Mouse (Mus musculus): ENCODE measurements around the gene Lrp11.

GRCm38 (mm10) chr10:7590234-7590689 is 662 bp downstream of the Lrp11 start:
- TF ChIP-seq EP300 (IDR thresholded peaks at IDR 0.05; ENCODE audit: low read depth), result no peak
- TF ChIP-seq CTCF (IDR thresholded peaks at IDR 0.05; ENCODE audit: low read depth), result no peak

Measured in liver, postnatal 0 days (tissue).